Mouse (Mus musculus): Measurements from ENCODE around the gene Slc9a8. TPM values are rescaled to one million over a fixed set of nuclear protein-coding genes. Genes with fewer than 3 reads are reported as not detected.

Slc9a8 gene
- polyA plus RNA-seq, 1 experiment from 2014 or later = 19.5 TPM

GRCm38 (mm10) chr2:167417694-167418093, 3.8 kb upstream of the Slc9a8 start:
- Histone ChIP-seq H3K4me1 (peaks cover 14% of the 10 kb centered on the region), H3K9ac (no peak overlapping the region), H3K9me3 (replicated peaks) (no peaks in the 10 kb centered on the region; the same call in 1 of the 2 replicates), H3K27ac (no peak overlapping the region), H3K36me3 (ENCODE audit: poor library complexity, severe bottlenecking) (no peaks in the 10 kb centered on the region), H3K4me2 (no peak overlapping the region), H3K27me3 (no peaks in the 10 kb centered on the region), H3K4me3 (no peak overlapping the region)
- no peak for ATAC-seq
- 39% methylated on average over 4 of the region's 4 CpGs for WGBS

DNA sequence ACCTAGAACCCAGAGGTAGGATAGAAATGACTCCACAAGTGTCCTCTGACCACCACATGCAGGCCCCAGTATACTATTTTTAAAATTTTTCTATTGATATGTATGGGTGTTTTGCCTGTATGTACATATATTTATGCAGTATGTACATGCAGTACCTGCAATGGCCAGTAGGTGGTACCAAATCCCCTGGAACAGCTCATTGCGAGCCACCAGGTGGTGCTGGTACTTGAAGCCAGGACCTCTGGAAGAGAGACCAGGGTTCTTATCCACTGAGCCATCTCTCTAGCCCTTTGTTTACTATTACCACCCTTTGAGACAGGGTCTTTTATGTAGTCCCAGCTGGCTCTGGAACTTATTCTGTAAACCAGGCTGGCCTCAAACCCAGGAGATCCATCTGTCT, 2.3 kb upstream of the Slc9a8 start:
- Histone ChIP-seq H3K9me3 (replicated peaks) (no peaks in the 10 kb centered on the region; the same call in 1 of the 2 replicates), H3K9ac (no peak overlapping the region), H3K4me1 (peaks cover 24% of the 10 kb centered on the region), H3K27ac (no peak overlapping the region), H3K4me2 (no peak overlapping the region), H3K4me3 (no peak overlapping the region), H3K27me3 (no peaks in the 10 kb centered on the region), H3K36me3 (ENCODE audit: poor library complexity, severe bottlenecking) (peaks cover 6% of the 10 kb centered on the region)
- no peak for ATAC-seq
- WGBS = 33% methylated on average over 1 of the region's 1 CpGs

DNA sequence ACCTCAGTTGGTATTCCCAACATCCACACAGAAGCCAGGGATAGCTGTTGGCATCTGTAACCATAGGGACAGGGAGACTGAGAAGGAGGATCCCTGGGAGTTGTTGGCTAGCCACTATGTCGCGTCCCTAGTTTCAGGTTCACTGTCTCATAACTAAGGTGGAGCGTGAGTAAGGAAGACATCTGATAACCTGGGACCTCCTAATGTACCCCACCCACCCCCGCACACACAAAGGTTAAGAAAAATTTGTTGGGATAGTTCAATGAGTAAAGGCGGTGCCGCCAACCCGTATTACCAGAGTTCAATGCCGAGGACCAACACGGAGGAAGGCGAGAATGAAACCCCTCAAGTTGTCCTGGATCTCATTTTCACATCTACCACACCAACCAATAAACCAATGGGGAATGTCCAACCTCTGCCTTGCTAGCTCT, 686 bp upstream of the Slc9a8 start:
- peak overlapping the region; percentile 95 for H3K9ac ChIP-seq

DNA sequence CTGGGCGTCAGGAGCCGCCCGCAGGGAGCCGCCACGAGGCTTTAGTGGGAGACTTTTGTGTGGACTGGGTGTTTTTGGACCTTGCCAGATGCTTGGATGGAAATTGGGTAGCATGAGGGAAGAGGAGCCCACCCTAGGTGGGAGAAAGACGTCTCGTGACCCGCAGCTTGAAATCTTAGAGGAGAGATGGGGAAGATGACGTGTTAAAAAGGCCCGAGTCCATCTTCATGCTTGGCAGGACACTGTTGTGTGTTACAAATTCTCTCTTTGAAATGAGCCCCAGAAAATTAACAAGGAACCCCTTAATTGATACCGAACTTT, 598 bp downstream of the Slc9a8 start:
- H3K27ac ChIP-seq = peak overlapping the region; percentile 98
- H3K27me3 ChIP-seq = no peaks in the 10 kb centered on the region
- H3K36me3 ChIP-seq (ENCODE audit: poor library complexity, severe bottlenecking) = peaks cover 35% of the 10 kb centered on the region
- H3K4me2 ChIP-seq = peak overlapping the region; percentile 84
- H3K9ac ChIP-seq = peak overlapping the region; percentile 95
- 3% methylated on average over 11 of the region's 11 CpGs for WGBS
- ATAC-seq = no peak
- peaks cover 24% of the 10 kb centered on the region for H3K4me1 ChIP-seq
- peak overlapping the region; percentile 86 for H3K4me3 ChIP-seq
- H3K9me3 ChIP-seq (replicated peaks) = no peaks in the 10 kb centered on the region; the same call in 1 of the 2 replicates

More for the DNA sequence above, 686 bp upstream of the Slc9a8 start:
- Histone ChIP-seq H3K4me3 (peak overlapping the region; percentile 86), H3K4me2 (peak overlapping the region; percentile 84), H3K4me1 (peaks cover 24% of the 10 kb centered on the region), H3K36me3 (ENCODE audit: poor library complexity, severe bottlenecking) (peaks cover 22% of the 10 kb centered on the region), H3K9me3 (replicated peaks) (no peaks in the 10 kb centered on the region; the same call in 1 of the 2 replicates), H3K27ac (peak overlapping the region; percentile 98), H3K27me3 (no peaks in the 10 kb centered on the region)
- 22% methylated on average over 10 of the region's 10 CpGs for WGBS
- ATAC-seq = no peak

DNA sequence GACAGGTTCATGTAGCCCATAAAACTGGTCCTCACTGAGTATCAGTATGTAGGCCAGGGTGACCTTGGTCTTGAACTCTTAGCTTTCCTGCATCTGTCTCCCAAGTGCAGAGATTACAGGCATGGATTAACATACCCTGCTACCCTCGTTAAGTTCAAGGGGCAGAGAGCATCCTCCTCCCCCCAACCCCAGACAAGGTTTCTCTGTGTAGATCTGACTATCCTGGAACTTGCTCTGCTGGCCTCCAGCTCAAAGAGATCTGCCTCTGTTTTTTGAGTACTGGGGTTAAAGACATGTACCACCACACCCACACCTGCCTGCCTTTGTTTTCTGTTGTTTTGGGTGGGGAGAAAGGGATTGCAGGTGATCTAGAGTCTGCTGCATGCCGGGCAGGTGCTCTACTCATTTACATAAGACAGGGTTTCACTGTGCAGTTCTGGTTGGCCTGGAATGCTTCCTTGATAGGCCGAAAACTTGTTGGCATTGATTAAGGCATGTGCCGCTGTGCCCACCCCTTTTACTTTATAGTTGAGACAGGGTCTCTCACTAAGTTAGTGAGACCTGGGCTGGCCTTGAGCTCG, 1.6 kb downstream of the Slc9a8 start:
- peak overlapping the region; percentile 84; the same call in 1 of the 2 replicates for H3K4me2 ChIP-seq

GRCm38 (mm10) chr2:167424040-167424439, 2.5 kb downstream of the Slc9a8 start:
- ATAC-seq = no peak
- Histone ChIP-seq H3K9me3 (replicated peaks) (no peaks in the 10 kb centered on the region; the same call in 1 of the 2 replicates), H3K27ac (no peak overlapping the region), H3K4me2 (no peak overlapping the region), H3K4me1 (peaks cover 24% of the 10 kb centered on the region), H3K27me3 (no peaks in the 10 kb centered on the region), H3K9ac (no peak overlapping the region), H3K4me3 (no peak overlapping the region), H3K36me3 (ENCODE audit: poor library complexity, severe bottlenecking) (peaks cover 49% of the 10 kb centered on the region)
- 86% methylated on average over 9 of the region's 9 CpGs for WGBS

More for the DNA sequence above, 1.6 kb downstream of the Slc9a8 start:
- Histone ChIP-seq H3K4me1 (peaks cover 24% of the 10 kb centered on the region), H3K36me3 (ENCODE audit: poor library complexity, severe bottlenecking) (peaks cover 45% of the 10 kb centered on the region), H3K27ac (no peak overlapping the region), H3K27me3 (no peaks in the 10 kb centered on the region), H3K9ac (peak overlapping the region; percentile 95), H3K4me3 (peak overlapping the region; percentile 86; the same call in 1 of the 2 replicates), H3K9me3 (replicated peaks) (no peaks in the 10 kb centered on the region; the same call in 1 of the 2 replicates)
- ATAC-seq = no peak
- 89% methylated on average over 5 of the region's 5 CpGs for WGBS

DNA sequence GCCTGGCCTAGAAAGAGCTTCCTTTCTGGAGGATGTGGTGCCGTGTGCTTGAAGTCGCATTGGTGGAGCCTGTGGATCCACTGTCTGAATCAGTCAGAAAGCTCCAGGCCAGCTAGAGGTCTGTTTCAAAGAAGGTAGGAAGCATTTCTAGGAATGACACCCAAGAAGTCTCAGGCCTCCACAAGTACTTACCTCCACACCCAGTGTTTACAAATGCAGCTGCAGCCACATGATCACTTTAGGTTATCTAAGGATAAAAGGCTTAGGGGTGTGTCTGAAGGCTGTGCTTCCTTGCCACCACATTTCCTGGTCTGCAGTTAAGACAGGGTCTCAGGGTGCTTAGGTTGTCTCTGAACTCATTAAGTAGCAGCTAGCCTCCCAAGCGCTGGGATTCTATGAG, 3.0 kb downstream of the Slc9a8 start:
- ATAC-seq = no peak
- 95% methylated on average over 3 of the region's 3 CpGs for WGBS

GRCm38 (mm10) chr2:167425407-167425806, 3.9 kb downstream of the Slc9a8 start:
- H3K27ac ChIP-seq = no peak overlapping the region
- H3K4me3 ChIP-seq = no peak overlapping the region
- WGBS = 86% methylated on average over 6 of the region's 6 CpGs
- peaks cover 21% of the 10 kb centered on the region for H3K4me1 ChIP-seq
- peaks cover 53% of the 10 kb centered on the region for H3K36me3 ChIP-seq (ENCODE audit: poor library complexity, severe bottlenecking)
- H3K9me3 ChIP-seq (replicated peaks) = no peaks in the 10 kb centered on the region
- no peaks in the 10 kb centered on the region for H3K27me3 ChIP-seq
- no peak overlapping the region for H3K4me2 ChIP-seq
- no peak for ATAC-seq
- H3K9ac ChIP-seq = no peak overlapping the region

More for the DNA sequence above, 3.0 kb downstream of the Slc9a8 start:
- no peak overlapping the region for H3K9ac ChIP-seq
- H3K36me3 ChIP-seq (ENCODE audit: poor library complexity, severe bottlenecking) = peaks cover 53% of the 10 kb centered on the region
- no peak overlapping the region for H3K27ac ChIP-seq
- no peaks in the 10 kb centered on the region for H3K27me3 ChIP-seq
- peaks cover 24% of the 10 kb centered on the region for H3K4me1 ChIP-seq
- H3K9me3 ChIP-seq (replicated peaks) = no peaks in the 10 kb centered on the region
- no peak overlapping the region for H3K4me3 ChIP-seq
- H3K4me2 ChIP-seq = no peak overlapping the region

DNA sequence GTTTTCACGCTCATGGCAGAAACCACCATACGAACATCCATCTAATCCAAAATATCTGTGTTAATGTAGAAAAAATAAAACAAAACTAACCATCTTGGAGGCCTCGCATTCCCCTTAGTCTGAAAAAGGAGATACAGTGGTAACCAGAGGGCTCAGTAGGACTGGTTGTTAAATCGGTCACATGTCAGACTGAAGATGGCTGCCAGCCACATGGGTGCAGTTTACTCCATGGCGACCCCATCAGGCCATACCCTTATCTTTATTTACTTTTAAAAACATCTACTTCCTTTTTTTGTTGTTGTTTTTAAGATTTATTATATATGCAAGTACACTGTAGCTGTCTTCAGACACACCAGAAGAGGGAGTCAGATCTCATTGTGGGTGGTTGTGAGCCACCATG, 8.1 kb downstream of the Slc9a8 start:
- Histone ChIP-seq H3K9me3 (replicated peaks) (no peaks in the 10 kb centered on the region), H3K9ac (no peak overlapping the region), H3K36me3 (ENCODE audit: poor library complexity, severe bottlenecking) (peaks cover 64% of the 10 kb centered on the region), H3K27ac (no peak overlapping the region), H3K4me1 (no peaks in the 10 kb centered on the region), H3K4me3 (no peak overlapping the region), H3K4me2 (no peak overlapping the region), H3K27me3 (no peaks in the 10 kb centered on the region)
- WGBS = 90% methylated on average over 5 of the region's 5 CpGs
- no peak for ATAC-seq

DNA sequence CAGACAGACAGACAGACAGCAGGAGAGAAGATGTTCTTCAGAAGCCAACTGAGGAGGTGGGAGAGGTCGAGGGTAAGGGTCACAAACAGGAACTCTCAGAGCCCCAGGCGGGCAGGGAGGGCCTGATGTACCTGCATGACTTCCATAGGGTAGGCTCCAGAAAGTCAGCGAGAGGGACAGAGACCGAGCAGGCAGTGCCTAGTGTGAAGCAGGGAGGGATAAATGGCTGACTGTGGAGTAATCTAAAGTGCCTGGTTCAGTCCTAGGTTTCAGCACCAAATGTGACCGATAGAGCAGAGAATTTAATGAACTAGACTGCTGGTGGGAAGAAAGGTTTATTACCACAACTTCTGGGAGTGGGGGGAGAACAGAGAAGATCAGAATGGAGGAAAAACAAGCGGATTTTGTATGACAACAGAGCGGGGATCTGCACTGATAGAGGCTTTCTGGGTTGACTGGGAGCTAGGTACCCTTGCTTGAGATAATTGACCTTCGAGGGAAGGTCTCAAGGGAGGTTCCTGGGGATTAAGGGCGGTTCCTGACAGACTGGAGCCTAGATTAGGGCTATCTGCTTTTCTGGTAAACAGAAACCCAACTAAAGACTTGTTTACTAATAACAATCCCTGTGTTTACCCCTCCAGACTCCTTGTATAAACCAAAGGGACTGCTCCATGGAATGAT, 9.4 kb downstream of the Slc9a8 start:
- peaks cover 63% of the 10 kb centered on the region for H3K36me3 ChIP-seq (ENCODE audit: poor library complexity, severe bottlenecking)
- H3K9ac ChIP-seq = no peak overlapping the region
- no peaks in the 10 kb centered on the region for H3K27me3 ChIP-seq
- no peaks in the 10 kb centered on the region for H3K9me3 ChIP-seq (replicated peaks)
- WGBS = 78% methylated on average over 9 of the region's 9 CpGs
- H3K4me1 ChIP-seq = no peaks in the 10 kb centered on the region
- no peak overlapping the region for H3K4me3 ChIP-seq
- no peak overlapping the region for H3K4me2 ChIP-seq
- ATAC-seq = no peak
- no peak overlapping the region for H3K27ac ChIP-seq

- no peaks in the 10 kb centered on the region for H3K27me3 ChIP-seq
- no peaks in the 10 kb centered on the region for H3K9me3 ChIP-seq (replicated peaks)
- no peak for ATAC-seq
- no peak overlapping the region for H3K27ac ChIP-seq
- WGBS = 87% methylated on average over 7 of the region's 7 CpGs
- H3K4me3 ChIP-seq = no peak overlapping the region
- no peak overlapping the region for H3K4me2 ChIP-seq
- peaks cover 62% of the 10 kb centered on the region for H3K36me3 ChIP-seq (ENCODE audit: poor library complexity, severe bottlenecking)
- no peak overlapping the region for H3K9ac ChIP-seq
- H3K4me1 ChIP-seq = no peaks in the 10 kb centered on the region
Observed at GRCm38 (mm10) chr2:167431418-167431776, 9.9 kb downstream of the Slc9a8 start.

DNA sequence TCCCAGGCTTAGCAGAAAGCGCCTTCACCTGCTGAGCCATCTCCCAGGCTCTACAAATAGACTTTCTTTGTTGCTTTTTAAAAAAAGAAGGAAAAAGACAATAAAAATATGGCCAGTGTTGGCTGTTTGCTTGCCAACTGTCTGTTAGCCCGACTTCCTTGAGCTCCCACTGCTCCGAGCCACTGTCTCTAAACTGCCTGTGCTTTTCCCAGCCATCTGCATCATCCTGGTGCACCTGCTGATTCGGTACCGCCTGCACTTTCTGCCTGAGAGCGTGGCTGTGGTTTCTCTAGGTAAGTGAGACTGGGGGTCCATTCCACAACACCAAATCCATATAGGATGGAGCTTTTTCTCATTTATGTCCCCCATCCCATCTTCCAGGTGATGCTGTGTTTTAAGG, 13.1 kb downstream of the Slc9a8 start:
- Histone ChIP-seq H3K27me3 (no peaks in the 10 kb centered on the region), H3K9ac (0 out of 2 replicates have a peak overlapping the region, but pooled peaks have one; percentile 8), H3K36me3 (ENCODE audit: poor library complexity, severe bottlenecking) (peaks cover 56% of the 10 kb centered on the region), H3K4me1 (no peaks in the 10 kb centered on the region), H3K4me2 (no peak overlapping the region), H3K4me3 (no peak overlapping the region), H3K27ac (no peak overlapping the region), H3K9me3 (replicated peaks) (no peaks in the 10 kb centered on the region)
- WGBS = 90% methylated on average over 6 of the region's 6 CpGs
- no peak for ATAC-seq
